Mouse (Mus musculus) testis, postnatal 10 days (tissue): ENCODE measurements around the gene Mrpl30.
A peak's percentile ranks its signal among the peaks of the same experiment; 100 is the strongest.

Experiments used
- DNase-seq: peaks from one replicate; pipeline ENCODE4 v3.0.0; 2021; ENCODE audit warnings: low spot score

Gene Mrpl30

GRCm38 (mm10) chr1:37900288-37900687, 10.0 kb downstream of the Mrpl30 start:
- no peak for DNase-seq

- peak; percentile 62 for DNase-seq
Measured at GRCm38 (mm10) chr1:37903178-37903577, 12.9 kb downstream of the Mrpl30 start.

GRCm38 (mm10) chr1:37912751-37913150, 22.5 kb downstream of the Mrpl30 start:
- no peak for DNase-seq

- DNase-seq: no peak
Measured at GRCm38 (mm10) chr1:37916393-37916792, 26.1 kb downstream of the Mrpl30 start, which contains the start of gene Lyg2. Gene Lyg2 (minus strand): TSS chr1:37916493.

GRCm38 (mm10) chr1:37917666-37918065, 27.4 kb downstream of the Mrpl30 start:
- DNase-seq: peak; percentile 49

- DNase-seq: no peak
Measured at GRCm38 (mm10) chr1:37918096-37918495, 27.8 kb downstream of the Mrpl30 start.

GRCm38 (mm10) chr1:37922536-37922935, 32.3 kb downstream of the Mrpl30 start:
- DNase-seq: peak; percentile 27

- peak; percentile 12 for DNase-seq
Measured at GRCm38 (mm10) chr1:37925971-37926370, 35.7 kb downstream of the Mrpl30 start.

GRCm38 (mm10) chr1:37931806-37932205, 41.5 kb downstream of the Mrpl30 start:
- peak; percentile 44 for DNase-seq
